Mouse (Mus musculus): ENCODE measurements around the gene Gm2a. TPM values are rescaled to one million over a fixed set of nuclear protein-coding genes. Genes with fewer than 3 reads are reported as not detected.

Gene Gm2a
- polyA plus RNA-seq, 2 experiments, result 12.2 to 34.6 TPM

DNA sequence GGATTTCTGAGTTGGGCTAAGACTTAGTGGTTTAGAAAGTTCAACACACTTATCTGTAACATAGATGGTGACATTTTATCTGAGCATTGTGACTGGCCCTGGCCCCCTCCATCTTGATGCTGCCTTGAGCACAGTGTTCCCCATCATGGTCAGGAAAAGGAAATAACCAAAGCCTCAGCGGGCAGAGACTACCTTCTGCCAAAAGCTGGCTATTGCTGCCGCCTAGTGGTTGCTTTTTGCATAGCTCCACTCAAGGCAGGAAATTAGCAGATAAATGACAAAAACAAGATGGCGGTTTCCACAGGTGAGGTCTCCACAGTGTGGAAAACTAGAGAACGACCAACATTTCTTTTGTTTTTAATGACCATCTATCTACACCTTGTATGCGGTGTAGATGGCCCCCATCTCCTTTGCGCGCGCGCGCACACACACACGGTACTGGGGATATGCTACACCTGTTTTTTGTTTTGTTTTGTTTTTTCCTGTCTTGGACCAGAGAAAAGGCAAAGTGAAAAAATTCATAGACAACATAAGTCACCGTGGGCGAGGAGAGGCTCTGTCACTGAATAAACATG lies 61.0 kb downstream of the Gm2a start:
- Histone ChIP-seq H3K4me3 (replicated peaks; ENCODE audit: low read length) (no peak overlapping the region), H3K36me3 (ENCODE audit: control insufficient read depth, insufficient read depth, low read length) (no peaks in the 10 kb centered on the region), H3K4me1 (ENCODE audit: control insufficient read depth, insufficient read depth, low read length) (no peaks in the 10 kb centered on the region), H3K9ac (ENCODE audit: low read depth, low read length, severe bottlenecking) (no peak overlapping the region), H3K27me3 (ENCODE audit: control insufficient read depth, insufficient read depth, low read length) (no peaks in the 10 kb centered on the region), H3K27ac (replicated peaks; ENCODE audit: low read depth, low read length) (no peak overlapping the region), H3K9me3 (ENCODE audit: control insufficient read depth, low read length) (no peaks in the 10 kb centered on the region), H3K4me2 (replicated peaks; ENCODE audit: low read depth, low read length, severe bottlenecking) (no peak overlapping the region)
- DNase-seq (ENCODE audit: low spot score), result peak; percentile 64
- no peak for ATAC-seq (ENCODE audit: low FRiP score, low read depth)
- TF ChIP-seq POLR2A (IDR thresholded peaks at IDR 0.05; ENCODE audit: borderline replicate concordance, extremely low read depth, insufficient read depth, insufficient read length), result no peak
- 55% methylated on average over 13 of the region's 13 CpGs for WGBS

Other genes starting within 250 kb of the Gm2a start
- 3.8 and 8.2 TPM in 2 replicates for gene Lyrm7, start 237.2 kb upstream of the Gm2a start, polyA plus RNA-seq (2012; rRNA removed)
- 7.8 and 10.8 TPM in 2 replicates for gene Lyrm7, start 237.2 kb upstream of the Gm2a start, polyA plus RNA-seq (2014; fragmentation: Nextera tagmentation; extraction: Ambion mirVana)
- gene Hint1, start 231.7 kb upstream of the Gm2a start, polyA plus RNA-seq (2012; rRNA removed), result 492 and 618 TPM in 2 replicates
- 557 and 602 TPM in 2 replicates for gene Hint1, start 231.7 kb upstream of the Gm2a start, polyA plus RNA-seq (2014; fragmentation: Nextera tagmentation; extraction: Ambion mirVana)
- gene Gpx3, start 195.7 kb upstream of the Gm2a start, polyA plus RNA-seq (2012; rRNA removed), result 14.5 and 18.2 TPM in 2 replicates
- 32.7 and 37.3 TPM in 2 replicates for gene Gpx3, start 195.7 kb upstream of the Gm2a start, polyA plus RNA-seq (2014; fragmentation: Nextera tagmentation; extraction: Ambion mirVana)
- 21.6 and 24.8 TPM in 2 replicates for gene Tnip1, start 135.2 kb upstream of the Gm2a start, polyA plus RNA-seq (2012; rRNA removed)
- gene Tnip1, start 135.2 kb upstream of the Gm2a start, polyA plus RNA-seq (2014; fragmentation: Nextera tagmentation; extraction: Ambion mirVana), result 20.0 and 20.6 TPM in 2 replicates
- 272 and 281 TPM in 2 replicates for gene Anxa6, start 64.7 kb upstream of the Gm2a start, polyA plus RNA-seq (2012; rRNA removed)
- 390 and 395 TPM in 2 replicates for gene Anxa6, start 64.7 kb upstream of the Gm2a start, polyA plus RNA-seq (2014; fragmentation: Nextera tagmentation; extraction: Ambion mirVana)
- 1.2 and 1.6 TPM in 2 replicates for gene Ccdc69, start 20.0 kb upstream of the Gm2a start, polyA plus RNA-seq (2012; rRNA removed)
- 1.1 and 1.3 TPM in 2 replicates for gene Ccdc69, start 20.0 kb upstream of the Gm2a start, polyA plus RNA-seq (2014; fragmentation: Nextera tagmentation; extraction: Ambion mirVana)
- gene Slc36a3, start 53.6 kb downstream of the Gm2a start, polyA plus RNA-seq (2012; rRNA removed), result not detected in 2 replicates
- gene Slc36a3, start 53.6 kb downstream of the Gm2a start, polyA plus RNA-seq (2014; fragmentation: Nextera tagmentation; extraction: Ambion mirVana), result not detected in 2 replicates
- 1.7 and 2.3 TPM in 2 replicates for gene Slc36a2, start 87.0 kb downstream of the Gm2a start, polyA plus RNA-seq (2012; rRNA removed)
- gene Slc36a2, start 87.0 kb downstream of the Gm2a start, polyA plus RNA-seq (2014; fragmentation: Nextera tagmentation; extraction: Ambion mirVana), result 1.4 and 2.2 TPM in 2 replicates
- 15.9 and 20.2 TPM in 2 replicates for gene Slc36a1, start 106.2 kb downstream of the Gm2a start, polyA plus RNA-seq (2012; rRNA removed)
- gene Slc36a1, start 106.2 kb downstream of the Gm2a start, polyA plus RNA-seq (2014; fragmentation: Nextera tagmentation; extraction: Ambion mirVana), result 2.1 and 2.6 TPM in 2 replicates
- 1.3 TPM in 2 replicates for gene Fat2, start 238.4 kb downstream of the Gm2a start, polyA plus RNA-seq (2012; rRNA removed)
- gene Fat2, start 238.4 kb downstream of the Gm2a start, polyA plus RNA-seq (2014; fragmentation: Nextera tagmentation; extraction: Ambion mirVana), result 1.1 and 1.4 TPM in 2 replicates